ENCODE assay signal across 28 mouse cellular contexts in the genomic region with DNA sequence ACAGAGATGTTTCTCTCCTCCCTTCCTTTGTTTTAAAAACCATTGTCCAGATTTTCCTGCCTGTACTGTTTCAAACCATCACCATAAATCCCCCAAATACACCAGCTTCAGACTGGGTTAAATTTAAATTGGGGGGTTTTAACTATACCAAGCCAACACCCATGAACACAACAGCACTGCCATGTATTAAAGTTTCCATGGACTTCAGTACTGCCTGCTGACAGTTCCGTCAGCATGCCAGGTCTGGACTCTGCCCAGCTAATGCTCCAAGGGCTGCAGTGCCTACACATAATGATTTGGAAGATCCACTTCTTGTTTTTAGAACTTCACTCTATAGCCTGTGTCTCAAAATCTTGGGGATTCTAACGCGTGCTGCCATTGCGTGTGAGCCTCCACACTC. TPM values are rescaled to one million over a fixed set of nuclear protein-coding genes. Genes with fewer than 3 reads are reported as not detected.
A peak's percentile ranks its signal among the peaks of the same experiment; 100 is the strongest.
DNase-seq lines count a peak whose midpoint lies in the region; ATAC-seq and TF ChIP-seq lines count a peak whose summit lies in the region.
"Had no signal": no experiment of that assay in that cellular context is flagged by ENCODE, and none has a peak within 500 bp of the region (broad histone marks: within the 10 kb centered on the region; RNA-seq: fewer than 3 reads in every experiment).

No protein-coding gene starts in this region.

- TF ChIP-seq POLR2A in kidney, adult 2 months (IDR thresholded peaks at IDR 0.05; ENCODE audit: low read depth, low read length) = no peak
- no peak for TF ChIP-seq POLR2A in limb, embryonic 14.5 days (IDR thresholded peaks at IDR 0.05; ENCODE audit: borderline replicate concordance, extremely low read depth, insufficient read depth, insufficient read length)

- DNase-seq in kidney, adult 2 months = peak; percentile 39
- no peak for DNase-seq in kidney, adult 18-20 months
- no peak for DNase-seq in limb, embryonic 14.5 days (ENCODE audit: low spot score)
- no peak for DNase-seq in limb, embryonic 10.5 days (ENCODE audit: low spot score)
- no peak for DNase-seq in intestine, embryonic 14.5 days (ENCODE audit: low spot score)
- peak; percentile 31 for DNase-seq in kidney, postnatal 10 days
- no peak for DNase-seq in hindbrain, postnatal 0 days (ENCODE audit: low spot score)
- DNase-seq in left cerebral cortex, adult 2 months (ENCODE audit: extremely low spot score in 1 of 2, low spot score in 2 of 2) = no peak
- DNase-seq: adrenal gland, postnatal 14 days; cerebellum, adult 11 months; cerebellum, adult 9-11 months; embryo, embryonic 11 days; gastrocnemius, postnatal 14 days; heart, postnatal 14 days; layer of hippocampus, postnatal 36 days; midbrain, embryonic 14.5 days; retina, postnatal 1 day; right cerebral cortex, postnatal 14 days; thymus, adult 2 months; thymus, postnatal 36 days had no signal

- H3K4me2 ChIP-seq in limb, embryonic 14.5 days (replicated peaks; ENCODE audit: low read depth, low read length, severe bottlenecking) = no peak overlapping the region
- H3K4me2 ChIP-seq in intestine, embryonic 14.5 days (ENCODE audit: low read length) = no peak overlapping the region
- H3K4me2 ChIP-seq in hindbrain, postnatal 0 days (ENCODE audit: low read depth, low read length) = no peak overlapping the region
- H3K4me2 ChIP-seq: neural tube, embryonic 15.5 days had no signal

- intact Hi-C loops in left cerebral cortex, adult 2 months (cut with DNase I) = no loop called here

- H3K27me3 ChIP-seq in kidney, adult 2 months (replicated peaks; ENCODE audit: control insufficient read depth, insufficient read depth, low read length) = no peaks in the 10 kb centered on the region
- no peaks in the 10 kb centered on the region for H3K27me3 ChIP-seq in limb, embryonic 14.5 days (ENCODE audit: control insufficient read depth, insufficient read depth, low read length)
- H3K27me3 ChIP-seq in limb, embryonic 10.5 days (ENCODE audit: low read depth, poor library complexity, severe bottlenecking) = no peaks in the 10 kb centered on the region
- H3K27me3 ChIP-seq in intestine, embryonic 14.5 days (replicated peaks; ENCODE audit: control insufficient read depth, insufficient read depth, low read length) = no peaks in the 10 kb centered on the region
- no peaks in the 10 kb centered on the region for H3K27me3 ChIP-seq in hindbrain, postnatal 0 days (ENCODE audit: insufficient read depth, low read length)
- H3K27me3 ChIP-seq: neural tube, embryonic 15.5 days had no signal

- H3K9me3 ChIP-seq in limb, embryonic 14.5 days (ENCODE audit: control insufficient read depth, low read length) = 0 out of 2 replicates have a peak, but pooled peaks cover 9% of the 10 kb centered on the region
- no peaks in the 10 kb centered on the region for H3K9me3 ChIP-seq in limb, embryonic 10.5 days (replicated peaks)
- H3K9me3 ChIP-seq in intestine, embryonic 14.5 days (ENCODE audit: control insufficient read depth, low read length) = no peaks in the 10 kb centered on the region
- H3K9me3 ChIP-seq in hindbrain, postnatal 0 days (ENCODE audit: low read length) = no peaks in the 10 kb centered on the region
- H3K9me3 ChIP-seq: G1E; neural tube, embryonic 15.5 days had no signal

- H3K36me3 ChIP-seq in kidney, adult 2 months (ENCODE audit: control insufficient read depth, insufficient read depth, low read length) = peaks cover 13% of the 10 kb centered on the region
- peaks cover 89% of the 10 kb centered on the region for H3K36me3 ChIP-seq in limb, embryonic 14.5 days (ENCODE audit: control insufficient read depth, insufficient read depth, low read length)
- H3K36me3 ChIP-seq in limb, embryonic 10.5 days = peaks cover 99% of the 10 kb centered on the region
- peaks cover 94% of the 10 kb centered on the region for H3K36me3 ChIP-seq in intestine, embryonic 14.5 days (ENCODE audit: control insufficient read depth, insufficient read depth, low read length)
- H3K36me3 ChIP-seq in hindbrain, postnatal 0 days (ENCODE audit: insufficient read depth, low read length) = peaks cover 60% of the 10 kb centered on the region

- no peak for TF ChIP-seq CTCF in kidney, adult 2 months (conservative IDR thresholded peaks at IDR 0.05; ENCODE audit: insufficient read depth, insufficient read length, low read depth, low read length)
- no peak for TF ChIP-seq CTCF in hindbrain, postnatal 0 days (IDR thresholded peaks at IDR 0.05; ENCODE audit: low read depth)
- no peak for TF ChIP-seq CTCF in left cerebral cortex, adult 2 months (IDR thresholded peaks at IDR 0.05)

- H3K4me1 ChIP-seq in kidney, adult 2 months (ENCODE audit: control insufficient read depth, insufficient read depth, low read length) = peaks cover 24% of the 10 kb centered on the region
- no peaks in the 10 kb centered on the region for H3K4me1 ChIP-seq in limb, embryonic 14.5 days (ENCODE audit: control insufficient read depth, insufficient read depth, low read length)
- H3K4me1 ChIP-seq in limb, embryonic 10.5 days = peaks cover 14% of the 10 kb centered on the region
- H3K4me1 ChIP-seq in intestine, embryonic 14.5 days (replicated peaks; ENCODE audit: control insufficient read depth, insufficient read depth, low read length) = peaks cover 5% of the 10 kb centered on the region; the same call in 1 of the 2 replicates
- no peaks in the 10 kb centered on the region for H3K4me1 ChIP-seq in hindbrain, postnatal 0 days (ENCODE audit: insufficient read depth, low read length)
- H3K4me1 ChIP-seq: neural tube, embryonic 15.5 days had no signal

- H3K9ac ChIP-seq in limb, embryonic 14.5 days (ENCODE audit: low read depth, low read length, severe bottlenecking) = 0 out of 2 replicates have a peak overlapping the region, but pooled peaks have one; percentile 0
- no peak overlapping the region for H3K9ac ChIP-seq in intestine, embryonic 14.5 days (ENCODE audit: low read length)
- H3K9ac ChIP-seq in hindbrain, postnatal 0 days (replicated peaks; ENCODE audit: low read length) = no peak overlapping the region
- H3K9ac ChIP-seq: neural tube, embryonic 15.5 days had no signal

- no peak for ATAC-seq in limb, embryonic 14.5 days (ENCODE audit: low FRiP score, low read depth)
- ATAC-seq in intestine, embryonic 14.5 days (replicated peaks; ENCODE audit: low FRiP score, low TSS enrichment, low read depth) = no peak
- no peak for ATAC-seq in hindbrain, postnatal 0 days
- ATAC-seq: hindbrain, embryonic 16.5 days had no signal

- H3K4me3 ChIP-seq in kidney, adult 2 months (ENCODE audit: insufficient read depth, low read depth, low read length) = no peak overlapping the region
- no peak overlapping the region for H3K4me3 ChIP-seq in limb, embryonic 14.5 days (replicated peaks; ENCODE audit: low read length)
- no peak overlapping the region for H3K4me3 ChIP-seq in limb, embryonic 10.5 days
- H3K4me3 ChIP-seq in intestine, embryonic 14.5 days (ENCODE audit: low read depth, low read length) = no peak overlapping the region
- no peak overlapping the region for H3K4me3 ChIP-seq in hindbrain, postnatal 0 days (ENCODE audit: low read length)
- no peak overlapping the region for H3K4me3 ChIP-seq in left cerebral cortex, adult 2 months
- H3K4me3 ChIP-seq: erythroblast, embryonic 14.5 days; neural tube, embryonic 15.5 days had no signal

- H3K27ac ChIP-seq in kidney, adult 2 months (ENCODE audit: insufficient read depth, low read depth, low read length) = no peak overlapping the region
- H3K27ac ChIP-seq in limb, embryonic 14.5 days (replicated peaks; ENCODE audit: low read depth, low read length) = no peak overlapping the region
- H3K27ac ChIP-seq in limb, embryonic 10.5 days = no peak overlapping the region
- H3K27ac ChIP-seq in intestine, embryonic 14.5 days (ENCODE audit: low read depth) = peak overlapping the region; percentile 6; the same call in 1 of the 2 replicates
- no peak overlapping the region for H3K27ac ChIP-seq in hindbrain, postnatal 0 days
- no peak overlapping the region for H3K27ac ChIP-seq in left cerebral cortex, adult 2 months
- H3K27ac ChIP-seq: macrophage; neural tube, embryonic 15.5 days had no signal

- 76% methylated on average over 4 of the region's 4 CpGs for WGBS in kidney, adult 2 months
- WGBS in limb, embryonic 14.5 days = 90% methylated on average over 4 of the region's 4 CpGs
- 98% methylated on average over 4 of the region's 4 CpGs for WGBS in limb, embryonic 10.5 days
- WGBS in intestine, embryonic 14.5 days = 94% methylated on average over 4 of the region's 4 CpGs
- WGBS in hindbrain, postnatal 0 days = 91% methylated on average over 4 of the region's 4 CpGs

RNA-seq across cellular contexts. Expression of gene Txn1, which starts 8.7 kb away (rescaled TPM):
- 296 and 377 TPM in 2 replicates for polyA plus RNA-seq in kidney, adult 2 months (2012; rRNA removed)
- polyA plus RNA-seq in limb, embryonic 14.5 days (2012; rRNA removed) = 237 and 292 TPM in 2 replicates
- polyA plus RNA-seq in limb, embryonic 14.5 days (2014; fragmentation: Nextera tagmentation; extraction: Ambion mirVana) = 372 and 378 TPM in 2 replicates
- polyA plus RNA-seq in limb, embryonic 10.5 days (2016; fragmentation: Nextera tagmentation; extraction: Ambion mirVana) = 399 and 437 TPM in 2 replicates
- 551 and 575 TPM in 2 replicates for polyA plus RNA-seq in intestine, embryonic 14.5 days (2014; fragmentation: Nextera tagmentation; extraction: Ambion mirVana)
- total RNA-seq in hindbrain, postnatal 0 days (2014; rRNA removed) = 93.5 and 113 TPM in 2 replicates
- 360 and 370 TPM in 2 replicates for polyA plus RNA-seq in hindbrain, postnatal 0 days (2015; fragmentation: Nextera tagmentation; extraction: Ambion mirVana)
- 100 to 1,000 TPM in 1 of 2 experiments, 10 to 100 TPM in 1; 96.7 to 102 TPM for total RNA-seq in left cerebral cortex, adult 2 months (2021)

RNA-seq across cellular contexts. Expression of gene D630039A03Rik, which starts 31.4 kb away (rescaled TPM):
- polyA plus RNA-seq in kidney, adult 2 months (2012; rRNA removed) = 17.8 and 19.8 TPM in 2 replicates
- polyA plus RNA-seq in limb, embryonic 14.5 days (2012; rRNA removed) = 0.33 and 0.36 TPM in 2 replicates
- 0.11 and 0.17 TPM in 2 replicates for polyA plus RNA-seq in limb, embryonic 14.5 days (2014; fragmentation: Nextera tagmentation; extraction: Ambion mirVana)
- polyA plus RNA-seq in limb, embryonic 10.5 days (2016; fragmentation: Nextera tagmentation; extraction: Ambion mirVana) = 0.11 TPM in 1 of 2 replicates, not detected in the other
- 5.7 and 6.1 TPM in 2 replicates for polyA plus RNA-seq in intestine, embryonic 14.5 days (2014; fragmentation: Nextera tagmentation; extraction: Ambion mirVana)
- total RNA-seq in hindbrain, postnatal 0 days (2014; rRNA removed) = 0.50 and 0.52 TPM in 2 replicates
- polyA plus RNA-seq in hindbrain, postnatal 0 days (2015; fragmentation: Nextera tagmentation; extraction: Ambion mirVana) = 0.49 and 0.54 TPM in 2 replicates
- total RNA-seq in left cerebral cortex, adult 2 months (2021) = under 1 TPM; 0.27 to 0.42 TPM
- total RNA-seq: gastrocnemius, postnatal 14 days; granulocyte monocyte progenitor cell, adult 5-6 weeks; megakaryocyte-erythroid progenitor cell, adult 5-6 weeks had no signal
- polyA plus RNA-seq: erythroblast, embryonic 14.5 days; forebrain, embryonic 11.5 days; G1E; macrophage had no signal

Comparison
In these comparisons a context has a peak if more than half of its experiments do, and no peak if none do; other contexts are left out.
1. DNase-seq: peak in kidney, adult 2 months (single experiment) and kidney, postnatal 10 days (single experiment); none in kidney, adult 18-20 months (single experiment), limb, embryonic 14.5 days (single experiment), limb, embryonic 10.5 days (single experiment), intestine, embryonic 14.5 days (single experiment), hindbrain, postnatal 0 days (single experiment) and left cerebral cortex, adult 2 months (0 of 2).